Mouse (Mus musculus) MN1 (cell line): Measurements from ENCODE around the gene Dmrt1.

Source experiments
- DNase-seq: peaks from one replicate; pipeline ENCODE4 v3.0.0-alpha.2; 2016; ENCODE audit warnings: low spot score

Dmrt1 gene

DNA sequence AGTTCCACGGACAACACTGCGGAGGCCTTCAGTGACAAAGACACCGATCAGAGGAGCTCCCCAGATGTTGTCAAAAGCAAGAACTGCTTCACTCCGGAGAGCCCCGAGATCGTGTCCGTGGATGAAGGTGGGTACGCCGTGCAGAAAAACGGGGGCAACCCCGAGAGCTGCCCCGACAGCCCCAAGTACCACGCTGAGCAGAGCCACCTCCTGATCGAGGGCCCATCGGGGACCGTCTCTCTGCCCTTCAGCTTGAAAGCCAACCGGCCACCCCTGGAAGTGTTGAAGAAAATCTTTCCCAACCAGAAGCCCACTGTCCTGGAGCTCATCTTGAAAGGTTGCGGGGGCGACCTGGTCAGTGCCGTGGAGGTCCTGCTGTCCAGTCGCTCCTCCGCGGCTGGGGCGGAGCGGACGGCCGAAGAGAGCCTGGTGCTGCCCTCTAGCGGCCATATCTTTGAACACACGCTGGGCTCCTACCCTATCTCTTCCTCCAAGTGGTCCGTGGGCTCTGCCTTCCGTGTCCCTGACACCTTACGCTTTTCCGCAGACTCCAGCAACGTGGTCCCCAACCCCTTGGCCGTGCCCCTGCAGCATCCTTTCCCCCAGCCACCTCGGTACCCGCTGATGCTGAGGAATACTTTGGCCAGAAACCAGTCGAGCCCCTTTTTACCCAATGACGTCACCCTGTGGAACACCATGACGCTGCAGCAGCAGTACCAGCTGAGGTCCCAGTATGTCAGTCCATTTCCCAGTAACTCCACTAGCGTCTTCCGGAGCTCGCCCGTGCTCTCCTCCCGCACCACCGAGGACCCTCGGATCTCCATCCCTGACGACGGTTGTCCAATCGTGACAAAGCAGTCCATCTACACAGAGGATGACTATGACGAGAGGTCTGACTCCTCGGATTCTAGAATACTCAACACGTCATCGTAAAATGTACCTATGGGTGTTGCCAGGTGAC lies 117.2 kb downstream of the Dmrt1 start:
- no peak for DNase-seq

DNA sequence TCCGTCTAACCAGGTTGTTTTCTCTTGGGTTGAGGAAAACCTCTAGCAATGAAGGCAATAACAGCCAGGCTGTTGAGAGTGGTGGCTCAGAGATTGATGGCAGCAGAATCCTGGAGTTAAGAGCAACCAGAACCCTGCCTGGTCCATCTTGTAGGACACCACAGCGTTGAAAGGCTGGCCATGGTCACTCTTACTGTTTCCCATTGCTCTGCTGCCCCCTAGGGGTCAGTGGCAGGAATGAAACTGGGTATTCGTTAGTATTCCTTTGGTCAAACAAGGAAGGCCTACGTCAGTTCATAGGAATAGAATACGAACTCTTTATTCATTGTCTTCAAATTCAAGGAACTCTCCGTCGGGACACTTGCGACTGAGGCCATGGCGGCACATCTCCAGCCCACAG lies 123.1 kb downstream of the Dmrt1 start:
- no peak for DNase-seq

DNA sequence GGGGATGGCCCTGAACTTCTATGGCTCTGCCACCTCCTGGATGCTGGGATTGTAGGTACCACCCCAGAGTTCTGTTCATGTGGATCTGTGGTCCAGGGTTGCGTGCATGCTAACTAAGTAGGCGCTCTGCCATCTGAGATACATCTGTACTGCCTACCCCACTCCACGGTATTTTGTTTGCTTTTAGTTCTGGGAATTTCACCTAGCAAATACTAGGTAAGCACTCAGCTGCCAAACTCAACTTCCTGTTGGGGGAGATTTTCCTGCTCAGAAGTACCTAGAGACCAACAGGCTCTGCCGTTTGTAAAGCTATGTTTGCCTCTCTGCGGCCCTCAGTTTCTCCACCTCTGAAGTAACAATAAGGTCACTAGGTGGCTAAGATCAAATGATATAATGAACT lies 129.7 kb downstream of the Dmrt1 start:
- DNase-seq, result no peak

DNA sequence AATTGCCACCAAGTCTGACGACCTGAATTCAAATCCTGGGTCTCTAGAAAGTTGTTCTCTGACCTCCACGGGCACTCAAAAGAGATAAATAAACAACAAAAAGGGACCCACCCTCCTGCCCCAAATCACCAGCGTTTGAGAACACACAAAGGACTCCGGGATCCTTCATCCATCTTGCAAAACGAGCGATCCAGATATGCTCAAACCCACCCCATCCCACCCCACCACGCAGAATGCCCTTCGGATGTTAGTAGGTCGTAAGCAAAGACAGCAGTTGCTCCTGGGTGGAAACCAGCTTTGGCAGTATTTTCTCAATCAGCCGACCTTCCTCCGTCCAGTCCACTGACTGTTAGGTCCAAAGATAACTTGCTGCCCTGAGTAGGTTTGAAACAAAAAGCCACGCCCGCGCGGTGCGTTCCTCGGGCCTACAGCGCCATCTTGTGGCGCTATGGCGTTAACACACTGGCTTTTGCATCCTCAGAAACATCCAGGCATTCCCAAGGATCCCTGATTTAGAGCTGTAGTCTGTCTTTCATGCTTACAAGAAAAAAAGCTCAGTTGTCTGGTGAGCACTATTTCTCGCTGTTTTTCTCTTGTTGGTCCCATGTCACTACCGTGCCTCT lies 130.3 kb downstream of the Dmrt1 start:
- no peak for DNase-seq

DNA sequence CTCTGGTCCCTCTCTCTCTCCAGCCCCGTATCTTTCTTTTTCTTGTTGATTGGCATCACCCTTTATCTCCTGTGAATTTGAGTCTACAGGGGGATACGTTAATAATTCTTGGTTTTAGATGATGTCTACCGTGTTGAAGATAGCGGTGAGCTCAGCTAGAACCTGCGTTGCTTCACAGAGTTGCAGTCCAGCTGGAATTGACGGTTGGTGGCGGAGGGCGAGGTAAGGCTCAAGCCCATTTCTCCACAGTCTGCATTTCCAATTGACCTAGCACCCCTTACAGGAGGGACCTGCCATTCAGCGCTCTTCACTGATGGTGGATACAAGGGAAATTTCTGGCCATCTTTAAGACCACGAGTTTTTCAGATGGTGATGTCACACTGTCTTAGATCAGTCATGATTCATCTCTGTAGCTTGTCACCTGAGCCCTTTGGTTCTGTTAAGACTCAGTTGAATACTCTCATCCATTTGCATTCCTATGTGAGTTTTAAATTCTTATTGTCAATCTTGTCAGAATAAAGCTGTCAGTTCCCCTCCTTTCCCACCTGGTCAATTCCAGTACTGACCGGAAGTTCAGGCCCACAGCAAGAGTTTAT lies 133.4 kb downstream of the Dmrt1 start:
- DNase-seq, result no peak

DNA sequence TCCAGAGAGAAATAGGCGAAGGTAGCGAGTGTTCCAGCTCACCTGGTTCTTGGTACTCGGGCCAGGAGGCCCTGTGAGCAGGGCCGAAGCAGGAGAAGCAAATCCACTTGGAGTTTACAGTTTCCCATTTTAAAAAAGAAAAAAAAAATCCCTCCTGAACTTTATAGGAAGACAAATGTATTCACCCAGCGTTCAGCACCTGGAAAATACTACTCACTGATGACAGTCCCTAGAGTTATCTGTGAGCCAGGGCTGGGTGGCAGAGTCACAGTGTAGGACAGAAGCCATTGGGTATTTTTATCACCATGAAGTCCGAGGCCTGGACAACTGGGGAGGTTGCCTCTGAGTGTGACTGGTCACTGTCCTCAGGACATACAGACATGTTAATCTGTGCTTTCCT lies 136.4 kb downstream of the Dmrt1 start:
- no peak for DNase-seq

DNA sequence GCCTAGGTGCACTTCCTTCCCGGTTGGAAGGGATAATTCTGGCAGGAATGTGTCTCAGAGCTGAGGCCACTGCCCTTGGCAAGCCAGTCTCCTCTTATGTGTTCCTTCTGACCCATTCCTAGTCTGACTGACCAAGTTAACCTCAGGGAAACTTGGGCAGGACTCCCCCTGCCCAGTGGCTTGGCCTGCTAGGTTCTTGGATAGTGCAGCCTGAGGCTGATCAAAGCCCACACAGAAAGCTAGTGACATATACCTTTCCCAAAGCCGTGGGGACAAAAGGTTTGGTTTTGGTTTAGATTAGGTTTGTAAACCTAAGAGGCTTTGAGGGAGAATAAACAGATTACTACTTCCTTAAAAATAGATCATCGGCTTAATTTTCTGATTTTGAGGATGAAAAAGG lies 141.7 kb downstream of the Dmrt1 start:
- no peak for DNase-seq

DNA sequence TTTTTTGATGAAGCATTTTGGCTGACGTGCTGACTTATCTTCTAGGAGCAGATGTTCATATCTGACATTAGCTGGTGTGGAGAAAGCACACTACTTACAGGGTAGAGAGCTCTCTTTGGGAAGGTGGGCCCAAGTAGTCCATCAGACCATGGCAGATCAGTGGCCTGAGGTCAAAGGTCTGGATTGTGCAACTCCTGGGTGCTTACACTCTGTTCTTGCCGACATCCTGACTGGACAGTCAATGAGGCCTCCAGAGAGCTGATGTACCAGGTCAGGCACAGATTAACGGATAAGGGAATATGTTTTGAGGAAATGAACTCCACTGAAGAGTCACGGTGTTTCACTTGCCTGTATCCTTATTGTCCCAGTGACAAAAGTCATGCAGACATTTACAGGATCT lies 143.3 kb downstream of the Dmrt1 start:
- no peak for DNase-seq

DNA sequence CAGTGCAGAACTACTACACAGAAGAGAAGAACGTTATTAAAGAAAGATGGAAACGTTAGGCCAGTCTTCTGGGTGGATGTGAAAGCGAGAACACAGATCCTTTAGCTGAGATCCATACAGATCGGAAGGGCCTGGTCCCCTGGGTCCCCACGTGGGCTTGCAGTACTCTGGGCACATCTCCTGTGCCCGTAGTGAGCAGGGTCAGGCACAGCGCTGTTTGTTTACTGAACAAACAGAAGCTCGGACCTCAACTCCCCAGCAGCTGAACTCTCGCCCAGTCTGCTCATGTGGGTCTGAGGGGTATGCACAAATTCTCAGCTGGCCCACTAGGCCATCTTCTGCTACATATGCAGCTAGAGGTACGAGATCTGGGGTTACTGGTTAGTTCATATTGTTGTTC lies 145.1 kb downstream of the Dmrt1 start:
- DNase-seq, result no peak

DNA sequence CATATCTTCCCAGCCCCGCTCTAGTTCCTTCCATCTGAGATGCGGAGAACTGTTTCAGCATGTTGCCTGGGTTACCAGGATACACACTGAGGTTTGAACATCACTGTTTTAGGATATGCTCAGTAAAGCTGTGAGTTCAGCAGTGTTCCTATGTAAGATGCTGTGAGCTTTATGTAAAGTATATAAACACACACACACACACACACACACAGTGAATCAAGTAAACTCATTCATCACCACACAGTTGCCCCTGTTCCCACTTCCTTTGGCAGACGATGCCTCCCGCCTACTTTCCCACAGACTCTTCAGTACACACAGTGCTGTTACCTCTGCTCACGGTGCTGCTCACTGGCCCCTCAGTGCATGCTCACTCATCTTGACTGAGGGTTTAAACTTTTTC lies 147.1 kb downstream of the Dmrt1 start:
- no peak for DNase-seq
